Mouse (Mus musculus): ENCODE results near the gene Usp7.

DNA sequence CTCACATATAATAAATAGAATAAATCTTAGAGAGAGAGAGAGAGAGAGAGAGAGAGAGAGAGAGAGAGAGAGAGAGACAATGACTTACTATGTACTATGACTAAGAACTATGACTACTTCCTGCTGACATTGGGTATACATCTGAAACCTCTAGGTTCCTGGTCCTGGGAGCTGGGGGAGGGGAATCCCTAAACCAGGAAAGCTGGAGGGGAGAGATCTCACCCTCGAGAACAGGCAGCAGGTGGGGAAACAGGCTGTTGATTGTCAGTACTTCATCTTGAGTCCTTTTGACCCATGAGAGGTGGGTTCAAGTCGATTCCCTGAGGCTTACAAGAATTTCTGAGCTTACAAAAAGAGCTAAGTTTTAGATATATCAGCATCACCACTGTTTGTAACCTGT is 14.9 kb downstream of the Usp7 start:
- TF ChIP-seq EP300 (IDR thresholded peaks at IDR 0.05) = no peak
- no peak for TF ChIP-seq CTCF (IDR thresholded peaks at IDR 0.05)
